Mouse (Mus musculus): Measurements from ENCODE around the gene Galnt10. TPM values are rescaled to one million over a fixed set of nuclear protein-coding genes. Genes with fewer than 3 reads are reported as not detected.

The Galnt10 gene
- polyA plus RNA-seq, 1 experiment from 2014 or later, result 8.8 TPM

GRCm38 (mm10) chr11:57797828-57798227, 152.6 kb downstream of the Galnt10 start:
- 78% methylated on average over 8 of the region's 9 CpGs for WGBS
- no peak for ATAC-seq (ENCODE audit: low FRiP score)

GRCm38 (mm10) chr11:57799456-57799855, 154.2 kb downstream of the Galnt10 start:
- H3K27ac ChIP-seq, result no peak overlapping the region
- DNase-seq (ENCODE audit: low spot score) (no peak), ATAC-seq (ENCODE audit: low FRiP score) (no peak)
- no peak overlapping the region for H3K9ac ChIP-seq
- H3K27me3 ChIP-seq (ENCODE audit: control insufficient read depth, insufficient read depth, low read length), result no peaks in the 10 kb centered on the region
- H3K4me2 ChIP-seq (replicated peaks), result no peak overlapping the region
- peaks cover 21% of the 10 kb centered on the region for H3K4me1 ChIP-seq (replicated peaks; ENCODE audit: control insufficient read depth, insufficient read depth, low read length)
- H3K9me3 ChIP-seq (ENCODE audit: control insufficient read depth, low read length), result no peaks in the 10 kb centered on the region
- H3K36me3 ChIP-seq (replicated peaks; ENCODE audit: control insufficient read depth, insufficient read depth), result no peaks in the 10 kb centered on the region
- 82% methylated on average over 10 of the region's 10 CpGs for WGBS
- H3K4me3 ChIP-seq (replicated peaks; ENCODE audit: low read length), result no peak overlapping the region

More at GRCm38 (mm10) chr11:57797828-57798227, 152.6 kb downstream of the Galnt10 start:
- no peak overlapping the region for H3K4me2 ChIP-seq (replicated peaks)
- H3K27ac ChIP-seq, result no peak overlapping the region
- H3K9me3 ChIP-seq (ENCODE audit: control insufficient read depth, low read length), result no peaks in the 10 kb centered on the region
- no peak overlapping the region for H3K4me3 ChIP-seq (replicated peaks; ENCODE audit: low read length)
- H3K4me1 ChIP-seq (replicated peaks; ENCODE audit: control insufficient read depth, insufficient read depth, low read length), result peaks cover 12% of the 10 kb centered on the region
- no peaks in the 10 kb centered on the region for H3K27me3 ChIP-seq (ENCODE audit: control insufficient read depth, insufficient read depth, low read length)
- H3K36me3 ChIP-seq (replicated peaks; ENCODE audit: control insufficient read depth, insufficient read depth), result no peaks in the 10 kb centered on the region
- DNase-seq (ENCODE audit: low spot score), result no peak
- H3K9ac ChIP-seq, result no peak overlapping the region

- ATAC-seq (ENCODE audit: low FRiP score) (no peak), DNase-seq (ENCODE audit: low spot score) (no peak)
- WGBS, result 18% methylated on average over 22 of the region's 22 CpGs
- Histone ChIP-seq H3K9ac (peak overlapping the region; percentile 60), H3K27me3 (ENCODE audit: control insufficient read depth, insufficient read depth, low read length) (no peaks in the 10 kb centered on the region), H3K4me2 (replicated peaks) (peak overlapping the region; percentile 97), H3K9me3 (ENCODE audit: control insufficient read depth, low read length) (no peaks in the 10 kb centered on the region), H3K4me3 (replicated peaks; ENCODE audit: low read length) (peak overlapping the region; percentile 93), H3K36me3 (replicated peaks; ENCODE audit: control insufficient read depth, insufficient read depth) (no peaks in the 10 kb centered on the region), H3K27ac (no peak overlapping the region), H3K4me1 (replicated peaks; ENCODE audit: control insufficient read depth, insufficient read depth, low read length) (peaks cover 21% of the 10 kb centered on the region)
Observed at GRCm38 (mm10) chr11:57800266-57800951, 155.2 kb downstream of the Galnt10 start.

- ATAC-seq (ENCODE audit: low FRiP score) (peak; percentile 96), DNase-seq (ENCODE audit: low spot score) (peak; percentile 96)
- peak within 1 kb of the TSS; percentile 93 for H3K4me3 ChIP-seq (replicated peaks; ENCODE audit: low read length)
- peak within 1 kb of the TSS; percentile 88 for H3K9ac ChIP-seq
- peaks cover 4% of the 10 kb centered on the region; the same call in 1 of the 2 replicates for H3K36me3 ChIP-seq (replicated peaks; ENCODE audit: control insufficient read depth, insufficient read depth)
- no peaks in the 10 kb centered on the region for H3K27me3 ChIP-seq (ENCODE audit: control insufficient read depth, insufficient read depth, low read length)
- WGBS, result under 1% methylated on average over 48 of the region's 66 CpGs
- peak within 1 kb of the TSS; percentile 53 for H3K27ac ChIP-seq
- no peaks in the 10 kb centered on the region for H3K9me3 ChIP-seq (ENCODE audit: control insufficient read depth, low read length)
- H3K4me1 ChIP-seq (replicated peaks; ENCODE audit: control insufficient read depth, insufficient read depth, low read length), result peaks cover 22% of the 10 kb centered on the region
- peak within 1 kb of the TSS; percentile 97 for H3K4me2 ChIP-seq (replicated peaks)
Observed at GRCm38 (mm10) chr11:57800971-57801765, 155.9 kb downstream of the Galnt10 start, which contains the start of gene Sap30l. Sap30l (plus strand) TSS chr11:57801637.

- no peaks in the 10 kb centered on the region for H3K9me3 ChIP-seq (ENCODE audit: control insufficient read depth, low read length)
- peaks cover 24% of the 10 kb centered on the region for H3K4me1 ChIP-seq (replicated peaks; ENCODE audit: control insufficient read depth, insufficient read depth, low read length)
- peak overlapping the region; percentile 97 for H3K4me2 ChIP-seq (replicated peaks)
- peak overlapping the region; percentile 93 for H3K4me3 ChIP-seq (replicated peaks; ENCODE audit: low read length)
- DNase-seq (ENCODE audit: low spot score) (peak; percentile 41), ATAC-seq (ENCODE audit: low FRiP score) (peak; percentile 65)
- peaks cover 5% of the 10 kb centered on the region; the same call in 1 of the 2 replicates for H3K36me3 ChIP-seq (replicated peaks; ENCODE audit: control insufficient read depth, insufficient read depth)
- peak overlapping the region; percentile 53 for H3K27ac ChIP-seq
- 0% methylated on average over 58 of the region's 85 CpGs for WGBS
- H3K9ac ChIP-seq, result peak overlapping the region; percentile 88
- no peaks in the 10 kb centered on the region for H3K27me3 ChIP-seq (ENCODE audit: control insufficient read depth, insufficient read depth, low read length)
Observed at GRCm38 (mm10) chr11:57801766-57802510, 156.7 kb downstream of the Galnt10 start.

GRCm38 (mm10) chr11:57802511-57802870, 157.2 kb downstream of the Galnt10 start:
- under 1% methylated on average over 18 of the region's 18 CpGs for WGBS
- Histone ChIP-seq H3K9me3 (ENCODE audit: control insufficient read depth, low read length) (no peaks in the 10 kb centered on the region), H3K27ac (no peak overlapping the region), H3K4me2 (replicated peaks) (peak overlapping the region; percentile 97), H3K9ac (peak overlapping the region; percentile 88), H3K4me3 (replicated peaks; ENCODE audit: low read length) (peak overlapping the region; percentile 93), H3K27me3 (ENCODE audit: control insufficient read depth, insufficient read depth, low read length) (no peaks in the 10 kb centered on the region), H3K36me3 (replicated peaks; ENCODE audit: control insufficient read depth, insufficient read depth) (peaks cover 5% of the 10 kb centered on the region; the same call in 1 of the 2 replicates), H3K4me1 (replicated peaks; ENCODE audit: control insufficient read depth, insufficient read depth, low read length) (peaks cover 24% of the 10 kb centered on the region)
- DNase-seq (ENCODE audit: low spot score) (peak; percentile 54), ATAC-seq (ENCODE audit: low FRiP score) (no peak)

- DNase-seq (ENCODE audit: low spot score), result no peak
- Histone ChIP-seq H3K4me2 (replicated peaks) (no peak overlapping the region), H3K27ac (no peak overlapping the region), H3K36me3 (replicated peaks; ENCODE audit: control insufficient read depth, insufficient read depth) (peaks cover 29% of the 10 kb centered on the region), H3K4me1 (replicated peaks; ENCODE audit: control insufficient read depth, insufficient read depth, low read length) (peaks cover 24% of the 10 kb centered on the region), H3K27me3 (ENCODE audit: control insufficient read depth, insufficient read depth, low read length) (no peaks in the 10 kb centered on the region), H3K9me3 (ENCODE audit: control insufficient read depth, low read length) (no peaks in the 10 kb centered on the region), H3K9ac (no peak overlapping the region), H3K4me3 (replicated peaks; ENCODE audit: low read length) (no peak overlapping the region)
- ATAC-seq (ENCODE audit: low FRiP score), result no peak
- WGBS, result 87% methylated on average over 3 of the region's 3 CpGs
Observed at GRCm38 (mm10) chr11:57805047-57805446, 159.8 kb downstream of the Galnt10 start.

- ATAC-seq (ENCODE audit: low FRiP score), result no peak
- WGBS, result 95% methylated on average over 17 of the region's 17 CpGs
- no peak for DNase-seq (ENCODE audit: low spot score)
- H3K27ac ChIP-seq, result no peak overlapping the region
- no peak overlapping the region for H3K4me2 ChIP-seq (replicated peaks)
- H3K27me3 ChIP-seq (ENCODE audit: control insufficient read depth, insufficient read depth, low read length), result no peaks in the 10 kb centered on the region
- 0 out of 2 replicates have a peak, but pooled peaks cover 3% of the 10 kb centered on the region for H3K4me1 ChIP-seq (replicated peaks; ENCODE audit: control insufficient read depth, insufficient read depth, low read length)
- no peaks in the 10 kb centered on the region for H3K9me3 ChIP-seq (ENCODE audit: control insufficient read depth, low read length)
- H3K4me3 ChIP-seq (replicated peaks; ENCODE audit: low read length), result no peak overlapping the region
- H3K36me3 ChIP-seq (replicated peaks; ENCODE audit: control insufficient read depth, insufficient read depth), result peaks cover 51% of the 10 kb centered on the region
- no peak overlapping the region for H3K9ac ChIP-seq
Observed at GRCm38 (mm10) chr11:57809017-57809731, 163.9 kb downstream of the Galnt10 start.

All from hindbrain, embryonic 14.5 days (tissue).